In genomic region chr13:92755036-92755435, GRCm38 (mm10) we compare ENCODE assay signal across 27 mouse cellular contexts. TPM values are rescaled to one million over a fixed set of nuclear protein-coding genes. Genes with fewer than 3 reads are reported as not detected.
"Had no signal": no experiment of that assay in that cellular context is flagged by ENCODE, and none has a peak within 500 bp of the region (broad histone marks: within the 10 kb centered on the region; RNA-seq: fewer than 3 reads in every experiment).

No protein-coding gene starts in this region.

- H3K9me3 ChIP-seq: heart, embryonic 13.5 days; heart, embryonic 15.5 days; hindbrain, embryonic 12.5 days; kidney, embryonic 15.5 days; limb, embryonic 10.5 days; limb, embryonic 12.5 days; liver, embryonic 13.5 days; liver, embryonic 15.5 days had no signal

- H3K4me3 ChIP-seq: heart, embryonic 13.5 days; heart, embryonic 15.5 days; hindbrain, embryonic 12.5 days; kidney, embryonic 15.5 days; left cerebral cortex, adult 2 months; limb, embryonic 10.5 days; limb, embryonic 12.5 days; liver, embryonic 13.5 days; liver, embryonic 15.5 days had no signal

- H3K27me3 ChIP-seq: heart, embryonic 15.5 days; hindbrain, embryonic 12.5 days; kidney, embryonic 15.5 days; limb, embryonic 12.5 days had no signal

- H3K36me3 ChIP-seq: heart, embryonic 13.5 days; heart, embryonic 15.5 days; hindbrain, embryonic 12.5 days; kidney, embryonic 15.5 days; limb, embryonic 10.5 days; limb, embryonic 12.5 days; liver, embryonic 13.5 days; liver, embryonic 15.5 days had no signal

- H3K4me1 ChIP-seq: liver, embryonic 13.5 days had no signal

- H3K9ac ChIP-seq: forebrain, postnatal 0 days; heart, embryonic 13.5 days; heart, embryonic 15.5 days; hindbrain, embryonic 12.5 days; hindbrain, embryonic 14.5 days; kidney, embryonic 15.5 days; limb, embryonic 12.5 days; liver, embryonic 13.5 days; liver, embryonic 15.5 days had no signal

- ATAC-seq: forebrain, postnatal 0 days; hindbrain, embryonic 16.5 days; intestine, embryonic 16.5 days had no signal

- DNase-seq: forebrain, postnatal 0 days; gastrocnemius, postnatal 10 days; gastrocnemius, postnatal 25 days; heart, postnatal 14 days; heart, postnatal 36 days; kidney, adult 11 months; kidney, adult 2 months; kidney, adult 9 months; kidney, postnatal 14 days; kidney, postnatal 36 days; layer of hippocampus, adult 9-11 months; liver; liver, embryonic 13.5 days had no signal

- H3K27ac ChIP-seq: heart, embryonic 13.5 days; heart, embryonic 15.5 days; hindbrain, embryonic 12.5 days; hindbrain, embryonic 14.5 days; kidney, embryonic 15.5 days; kidney, postnatal 0 days; left cerebral cortex, adult 2 months; limb, embryonic 10.5 days; limb, embryonic 12.5 days; liver, embryonic 13.5 days; liver, embryonic 15.5 days had no signal

- H3K4me2 ChIP-seq: heart, embryonic 13.5 days; heart, embryonic 15.5 days; hindbrain, embryonic 12.5 days; hindbrain, embryonic 14.5 days; kidney, embryonic 15.5 days; limb, embryonic 12.5 days; liver, embryonic 11.5 days; liver, embryonic 13.5 days; liver, embryonic 15.5 days had no signal

RNA-seq across cellular contexts. Expression of gene Thbs4, which starts 39.6 kb away (rescaled TPM):
- total RNA-seq: hematopoietic stem cell, adult 5-6 weeks had no signal
